Mouse (Mus musculus): ENCODE measurements around the gene Cntnap2.

The Cntnap2 gene

GRCm38 (mm10) chr6:46675621-46676020, 1616.5 kb downstream of the Cntnap2 start:
- no peak for DNase-seq (ENCODE audit: low read depth, low spot score)

GRCm38 (mm10) chr6:46696187-46696586, 1637.0 kb downstream of the Cntnap2 start:
- no peak for DNase-seq (ENCODE audit: low read depth, low spot score)

- no peak for DNase-seq (ENCODE audit: low read depth, low spot score)
These were observed 1640.2 kb downstream of the Cntnap2 start for GRCm38 (mm10) chr6:46699343-46699742.

- no peak for DNase-seq (ENCODE audit: low read depth, low spot score)
These were observed 1645.4 kb downstream of the Cntnap2 start for GRCm38 (mm10) chr6:46704293-46705170.

GRCm38 (mm10) chr6:46705926-46706325, 1646.8 kb downstream of the Cntnap2 start:
- DNase-seq (ENCODE audit: low read depth, low spot score), result no peak

- DNase-seq (ENCODE audit: low read depth, low spot score), result no peak
These were observed 1657.4 kb downstream of the Cntnap2 start for GRCm38 (mm10) chr6:46716576-46716975.

GRCm38 (mm10) chr6:46733794-46734193, 1674.6 kb downstream of the Cntnap2 start:
- no peak for DNase-seq (ENCODE audit: low read depth, low spot score)

GRCm38 (mm10) chr6:46748448-46748847, 1689.3 kb downstream of the Cntnap2 start:
- DNase-seq (ENCODE audit: low read depth, low spot score), result no peak

- no peak for DNase-seq (ENCODE audit: low read depth, low spot score)
These were observed 1704.3 kb downstream of the Cntnap2 start for GRCm38 (mm10) chr6:46763481-46763880.

- DNase-seq (ENCODE audit: low read depth, low spot score), result no peak
These were observed 1715.4 kb downstream of the Cntnap2 start for GRCm38 (mm10) chr6:46774529-46774928.

- DNase-seq (ENCODE audit: low read depth, low spot score), result no peak
These were observed 1743.3 kb downstream of the Cntnap2 start for GRCm38 (mm10) chr6:46802264-46803110.

- no peak for DNase-seq (ENCODE audit: low read depth, low spot score)
These were observed 1797.5 kb downstream of the Cntnap2 start for GRCm38 (mm10) chr6:46856635-46857034.

- no peak for DNase-seq (ENCODE audit: low read depth, low spot score)
These were observed 1801.9 kb downstream of the Cntnap2 start for GRCm38 (mm10) chr6:46861076-46861475.

GRCm38 (mm10) chr6:46866317-46866716, 1807.2 kb downstream of the Cntnap2 start:
- DNase-seq (ENCODE audit: low read depth, low spot score), result no peak

GRCm38 (mm10) chr6:46886230-46886629, 1827.1 kb downstream of the Cntnap2 start:
- no peak for DNase-seq (ENCODE audit: low read depth, low spot score)

GRCm38 (mm10) chr6:46909167-46909566, 1850.0 kb downstream of the Cntnap2 start:
- no peak for DNase-seq (ENCODE audit: low read depth, low spot score)

GRCm38 (mm10) chr6:46918701-46919274, 1859.6 kb downstream of the Cntnap2 start:
- DNase-seq (ENCODE audit: low read depth, low spot score), result no peak

GRCm38 (mm10) chr6:46919973-46920372, 1860.8 kb downstream of the Cntnap2 start:
- DNase-seq (ENCODE audit: low read depth, low spot score), result no peak

GRCm38 (mm10) chr6:46924709-46925108, 1865.6 kb downstream of the Cntnap2 start:
- DNase-seq (ENCODE audit: low read depth, low spot score), result no peak

GRCm38 (mm10) chr6:46945703-46946102, 1886.5 kb downstream of the Cntnap2 start:
- DNase-seq (ENCODE audit: low read depth, low spot score), result no peak

GRCm38 (mm10) chr6:46961022-46961686, 1902.0 kb downstream of the Cntnap2 start:
- peak; percentile 34 for DNase-seq (ENCODE audit: low read depth, low spot score)

GRCm38 (mm10) chr6:46963261-46963660, 1904.1 kb downstream of the Cntnap2 start:
- DNase-seq (ENCODE audit: low read depth, low spot score), result no peak
